Mouse (Mus musculus) heart, postnatal 14 days (tissue): ENCODE results near the gene Nudt4. TPM values are rescaled to one million over a fixed set of nuclear protein-coding genes. Genes with fewer than 3 reads are reported as not detected.

Source experiments
- DNase-seq, 2 experiments: peaks; one replicate each; pipeline ENCODE4 v3.0.0; 2021 to 2022
- intact Hi-C: fragments of 180-260 bp; cut with DNase I; formaldehyde crosslinking; loops from one replicate; pipeline ENCODE4 v1.15.1; 2025
- microRNA-seq, 2 experiments: library from miRNA; unstranded; fragments of <30 nt; microRNA quantifications; one replicate each; pipeline ENCODE4 v1.2.0; 2021 to 2022
- total RNA-seq, 2 experiments: library from RNA; stranded (reverse); gene quantifications; 2 replicates each; pipeline ENCODE4 v1.2.3; 2021

Gene Nudt4
- total RNA-seq, 2 experiments from 2014 or later = 270 to 280 TPM

GRCm38 (mm10) chr10:95508793-95509192 is 55.2 kb downstream of the Nudt4 start:
- intact Hi-C loops = no loop called here
- DNase-seq = no peak

- DNase-seq = no peak
- intact Hi-C loops = no loop called here
Observed at GRCm38 (mm10) chr10:95508126-95508525, 55.8 kb downstream of the Nudt4 start.

- no peak for DNase-seq
- intact Hi-C loops = loop anchor here (5.0 kb wide), 1 partner anchor 388 kb away; no protein-coding TSS in a partner anchor
Observed at GRCm38 (mm10) chr10:95504341-95504740, 59.6 kb downstream of the Nudt4 start.

GRCm38 (mm10) chr10:95503443-95504235 is 60.3 kb downstream of the Nudt4 start:
- no peak for DNase-seq
- intact Hi-C loops = loop anchor here (5.0 kb wide), 1 partner anchor 389 kb away; no protein-coding TSS in a partner anchor

GRCm38 (mm10) chr10:95501463-95502081 is 62.4 kb downstream of the Nudt4 start, which contains the start of gene Mrpl42:
Gene Mrpl42, minus strand, starts transcription at chr10:95501940.
- peak; percentile 83 to 88 for DNase-seq
- intact Hi-C loops = loop anchor here (5.0 kb wide), 1 partner anchor 391 kb away; no protein-coding TSS in a partner anchor

- no peak for DNase-seq
- intact Hi-C loops = loop anchor here (5.0 kb wide), 1 partner anchor 391 kb away; no protein-coding TSS in a partner anchor
Observed at GRCm38 (mm10) chr10:95501033-95501432, 62.9 kb downstream of the Nudt4 start.

Small RNA genes within 50 kb of the gene (microRNA-seq; reads per million reads assigned to microRNA genes)
- 7.5 to 29.3 reads per million in 2 experiments for gene Mir3058

Other genes with a start within 250 kb of the Nudt4 start
- 10 to 100 TPM; 10.5 TPM for gene Cradd, start 240.0 kb downstream of the Nudt4 start, total RNA-seq
- 10 to 100 TPM; 79.1 to 80.9 TPM for gene Socs2, start 147.0 kb downstream of the Nudt4 start, total RNA-seq
- 100 to 1,000 TPM; 369 to 371 TPM for gene Mrpl42, start 62.2 kb downstream of the Nudt4 start, total RNA-seq
- 100 to 1,000 TPM in 1 of 2 experiments, 10 to 100 TPM in 1; 96.8 to 101 TPM for gene Ube2n, start 49.0 kb downstream of the Nudt4 start, total RNA-seq
- not detected for gene Anapc15-ps, start 109.3 kb upstream of the Nudt4 start, total RNA-seq